ENCODE assay signal across 21 mouse cellular contexts in the genomic region with DNA sequence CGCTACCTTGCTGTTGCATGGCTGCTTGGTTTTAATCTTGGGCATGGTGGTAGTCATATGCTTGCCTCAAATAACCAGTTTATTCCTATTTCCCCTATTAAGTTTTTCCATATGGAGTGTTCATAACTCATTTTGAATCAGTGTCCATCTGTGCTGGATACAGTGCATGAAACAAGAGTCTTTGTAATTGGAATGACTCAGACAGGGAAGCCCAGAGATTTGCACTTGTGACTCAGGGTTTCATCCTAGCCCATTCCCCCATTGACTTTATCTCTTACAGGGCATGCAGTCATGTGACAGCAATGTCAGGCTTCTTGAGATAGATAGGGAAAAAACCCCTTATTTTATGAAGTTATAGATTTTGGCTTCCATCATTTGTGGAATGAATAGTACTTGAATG.
A peak's percentile ranks its signal among the peaks of the same experiment; 100 is the strongest.
DNase-seq lines count a peak whose midpoint lies in the region; ATAC-seq and TF ChIP-seq lines count a peak whose summit lies in the region.
"Had no signal": no experiment of that assay in that cellular context is flagged by ENCODE, and none has a peak within 500 bp of the region (broad histone marks: within the 10 kb centered on the region; RNA-seq: fewer than 3 reads in every experiment).

No protein-coding gene starts in this region.

- DNase-seq in layer of hippocampus, adult 2 months (ENCODE audit: low spot score in 2 of 2) = no peak
- no peak for DNase-seq in layer of hippocampus, adult 8-10 months (ENCODE audit: low spot score in 2 of 2)
- peak; percentile 9 for DNase-seq in 3T3-L1 (ENCODE audit: low read depth, low spot score)
- peak; percentile 53 for DNase-seq in brain, adult 2 months (ENCODE audit: low read depth, low spot score)
- DNase-seq in ovary, postnatal 10 days (ENCODE audit: low spot score) = no peak
- no peak for DNase-seq in gastrocnemius, postnatal 36 days
- DNase-seq: adrenal gland, adult 8-10 months; adrenal gland, postnatal 14 days; B cell, adult 2 months; cerebellum, adult 11 months; cerebellum, adult 18-20 months; cerebellum, adult 8-10 months; forebrain, postnatal 0 days had no signal

- H3K79me2 ChIP-seq in C2C12 (ENCODE audit: control insufficient read depth, insufficient read depth) = no peaks in the 10 kb centered on the region

- H3K4me1 ChIP-seq in hindbrain, embryonic 12.5 days = no peaks in the 10 kb centered on the region
- H3K4me1 ChIP-seq: embryonic facial prominence, embryonic 10.5 days; embryonic facial prominence, embryonic 12.5 days had no signal

- TF ChIP-seq CTCF in layer of hippocampus, adult 2 months (conservative IDR thresholded peaks at IDR 0.05) = no peak
- no peak for TF ChIP-seq CTCF in C2C12 (IDR thresholded peaks at IDR 0.05; ENCODE audit: control insufficient read depth, insufficient read depth, insufficient read length)

- intact Hi-C loops in gastrocnemius, postnatal 36 days (cut with DNase I) = no loop called here

- WGBS in hindbrain, embryonic 12.5 days = 88% methylated on average over 1 of the region's 1 CpGs

- H3K4me3 ChIP-seq in layer of hippocampus, adult 2 months = no peak overlapping the region
- H3K4me3 ChIP-seq in C2C12 (ENCODE audit: insufficient read depth, poor library complexity, severe bottlenecking) = no peak overlapping the region
- H3K4me3 ChIP-seq in hindbrain, embryonic 12.5 days = no peak overlapping the region
- H3K4me3 ChIP-seq: embryonic facial prominence, embryonic 10.5 days; embryonic facial prominence, embryonic 12.5 days; forebrain, embryonic 13.5 days; forebrain, embryonic 15.5 days had no signal

- H3K9ac ChIP-seq in hindbrain, embryonic 12.5 days = no peak overlapping the region
- H3K9ac ChIP-seq: embryonic facial prominence, embryonic 12.5 days; forebrain, embryonic 13.5 days; forebrain, embryonic 15.5 days; forebrain, postnatal 0 days had no signal

- no peak overlapping the region for H3K4me2 ChIP-seq in hindbrain, embryonic 12.5 days (replicated peaks)
- H3K4me2 ChIP-seq: embryonic facial prominence, embryonic 12.5 days; forebrain, embryonic 13.5 days; forebrain, embryonic 15.5 days had no signal

- H3ac ChIP-seq in C2C12 (ENCODE audit: control insufficient read depth, insufficient read length, low read depth) = no peak overlapping the region

- no peaks in the 10 kb centered on the region for H3K27me3 ChIP-seq in C2C12 (ENCODE audit: control insufficient read depth, insufficient read depth, insufficient read length)
- H3K27me3 ChIP-seq in hindbrain, embryonic 12.5 days = no peaks in the 10 kb centered on the region
- H3K27me3 ChIP-seq: embryonic facial prominence, embryonic 12.5 days; forebrain, embryonic 13.5 days; forebrain, embryonic 15.5 days had no signal

- no peaks in the 10 kb centered on the region for H3K36me3 ChIP-seq in C2C12 (ENCODE audit: control insufficient read depth, insufficient read depth)
- no peaks in the 10 kb centered on the region for H3K36me3 ChIP-seq in hindbrain, embryonic 12.5 days
- H3K36me3 ChIP-seq: embryonic facial prominence, embryonic 10.5 days; embryonic facial prominence, embryonic 12.5 days; forebrain, embryonic 15.5 days had no signal

- H3K79me3 ChIP-seq in C2C12 (ENCODE audit: low read depth) = no peaks in the 10 kb centered on the region

- 0 out of 2 replicates have a peak overlapping the region, but pooled peaks have one; percentile 9 for H3K27ac ChIP-seq in layer of hippocampus, adult 2 months
- no peak overlapping the region for H3K27ac ChIP-seq in hindbrain, embryonic 12.5 days
- H3K27ac ChIP-seq: embryonic facial prominence, embryonic 10.5 days; embryonic facial prominence, embryonic 12.5 days had no signal

- H3K9me3 ChIP-seq in hindbrain, embryonic 12.5 days (replicated peaks) = no peaks in the 10 kb centered on the region
- H3K9me3 ChIP-seq: embryonic facial prominence, embryonic 10.5 days; embryonic facial prominence, embryonic 12.5 days; forebrain, embryonic 13.5 days; forebrain, embryonic 15.5 days had no signal

- ATAC-seq in hindbrain, embryonic 12.5 days (ENCODE audit: low FRiP score) = no peak
- ATAC-seq: activated CD4-positive, CD25-positive, alpha-beta regulatory T cell, adult 4 months; forebrain, embryonic 13.5 days; forebrain, embryonic 15.5 days; forebrain, postnatal 0 days; Patski had no signal

TF ChIP-seq in C2C12, 6 proteins besides CTCF, POLR2A, EP300 and RAD21:
- TF ChIP-seq USF1 (IDR thresholded peaks at IDR 0.05; ENCODE audit: low read depth) (peak; percentile 89), MYOG (IDR thresholded peaks at IDR 0.05; ENCODE audit: control insufficient read depth, extremely low read depth, insufficient read length) (no peak)

Comparison
In these comparisons a context has a peak if more than half of its experiments do, and no peak if none do; other contexts are left out.
1. DNase-seq: peak in 3T3-L1 (single experiment) and brain, adult 2 months (single experiment); none in layer of hippocampus, adult 2 months (0 of 2), layer of hippocampus, adult 8-10 months (0 of 2), ovary, postnatal 10 days (single experiment) and gastrocnemius, postnatal 36 days (0 of 2).